Mouse (Mus musculus) brain, embryonic 14.5 days (tissue): ENCODE results near the gene Erc2.

Experiments
- CTCF ChIP-seq: fragments of 200-500 bp; IDR thresholded peaks from 2 replicates; pipeline ENCODE4 v1.5.1; 2012; ENCODE audit warnings: inconsistent platforms, mild to moderate bottlenecking, moderate library complexity, borderline replicate concordance; ENCODE audit not compliant: insufficient read depth, insufficient read length; ENCODE audit errors: extremely low read depth
- POLR2A ChIP-seq: fragments of 200-500 bp; IDR thresholded peaks from 2 replicates; pipeline ENCODE4 v1.6.1; 2012; ENCODE audit warnings: mild to moderate bottlenecking, inconsistent platforms, borderline replicate concordance; ENCODE audit not compliant: poor library complexity, insufficient read depth, insufficient read length, severe bottlenecking; ENCODE audit errors: extremely low read depth

GRCm38 (mm10) chr14:28300095-28300494 is 677.9 kb downstream of the Erc2 start:
- TF ChIP-seq POLR2A: no peak
- TF ChIP-seq CTCF: no peak
